Mouse (Mus musculus) midbrain, embryonic 11.5 days (tissue): Measurements from ENCODE around the gene Clic6. TPM values are rescaled to one million over a fixed set of nuclear protein-coding genes. Genes with fewer than 3 reads are reported as not detected.

ENCODE experiments used
- ATAC-seq: fragments of 200-750 bp; cut with Nextera tagmentation; 2 replicates; pipeline ENCODE4 v1.8.0; 2017; ENCODE audit warnings: moderate TSS enrichment, moderate library complexity; ENCODE audit not compliant: low FRiP score
- DNase-seq: peaks from one replicate; pipeline ENCODE4 v3.0.0; 2015; ENCODE audit warnings: low spot score; ENCODE audit errors: missing footprints
- H3K27ac ChIP-seq: fragments of 300-500 bp; sonication (generic); 2 replicates; pipeline ENCODE4 v1.5.1; 2014; ENCODE audit warnings: low read depth, low read length
- H3K27me3 ChIP-seq: fragments of 300-500 bp; sonication (generic); 2 replicates; pipeline ENCODE4 v1.6.1; 2014; ENCODE audit warnings: mild to moderate bottlenecking, low read length, moderate library complexity, mixed read lengths; ENCODE audit not compliant: control insufficient read depth, insufficient read depth
- H3K36me3 ChIP-seq: fragments of 300-500 bp; sonication (generic); 2 replicates; pipeline ENCODE4 v1.6.1; 2014; ENCODE audit warnings: mild to moderate bottlenecking, low read length, moderate library complexity, mixed read lengths; ENCODE audit not compliant: control insufficient read depth, insufficient read depth
- H3K4me1 ChIP-seq: fragments of 300-500 bp; sonication (generic); 2 replicates; pipeline ENCODE4 v1.6.1; 2014; ENCODE audit warnings: low read length; ENCODE audit not compliant: control insufficient read depth, insufficient read depth
- H3K4me2 ChIP-seq: fragments of 300-500 bp; sonication (generic); 2 replicates; pipeline ENCODE4 v1.6.1; 2014; ENCODE audit warnings: mild to moderate bottlenecking, moderate library complexity
- H3K4me3 ChIP-seq: fragments of 300-500 bp; sonication (generic); 2 replicates; pipeline ENCODE4 v1.5.1; 2014; ENCODE audit warnings: low read depth, low read length
- H3K9ac ChIP-seq: fragments of 300-500 bp; sonication (generic); 2 replicates; pipeline ENCODE4 v1.6.1; 2014; ENCODE audit warnings: low read length
- H3K9me3 ChIP-seq: fragments of 300-500 bp; sonication (generic); 2 replicates; pipeline ENCODE4 v1.6.1; 2016; ENCODE audit warnings: low read length; ENCODE audit not compliant: control insufficient read depth
- WGBS: fragments of 180-500 bp; shearing (Covaris S2); extraction: QIAGEN DNeasy Blood & Tissue Kit; methylation state at CpG from one replicate; pipeline ENCODE4 v1.1.7; 2014; 5-methylcytosine and 5-hydroxymethylcytosine counted together
- polyA plus RNA-seq: library from polyadenylated mRNA; unstranded; fragments of >200 nt; fragmentation: Nextera tagmentation; extraction: Ambion mirVana; gene quantifications from 2 replicates; pipeline ENCODE4 v1.2.1, GENCODE M21; 2014

The Clic6 gene
- 0.47 and 0.72 TPM in 2 replicates for polyA plus RNA-seq

DNA sequence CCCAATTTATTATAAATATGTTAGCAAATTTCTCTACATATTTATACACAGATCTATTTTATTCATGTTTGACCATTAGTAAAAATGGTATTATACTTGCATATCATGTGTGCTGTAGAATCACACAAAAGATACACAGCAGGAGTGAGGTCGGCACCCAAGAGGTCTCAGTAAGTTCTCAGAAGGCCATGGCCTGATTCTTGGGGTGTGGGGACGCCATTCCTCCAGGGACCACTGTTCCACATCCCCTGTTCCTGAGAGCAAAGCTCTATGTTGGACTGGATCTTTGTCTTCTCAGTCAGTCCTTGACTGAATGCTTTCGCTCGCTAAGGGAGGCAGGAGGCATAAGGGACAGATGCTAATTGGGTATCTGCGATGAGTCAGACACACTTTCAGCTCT, at the start of gene Clic6:
Gene Clic6, plus strand, starts transcription at position 301 of the 400 bp plus-strand sequence.
- no peak within 1 kb of the TSS for H3K4me2 ChIP-seq
- DNase-seq (no peak), ATAC-seq (no peak)
- H3K27ac ChIP-seq: no peak within 1 kb of the TSS
- no peaks in the 10 kb centered on the region for H3K9me3 ChIP-seq
- no peaks in the 10 kb centered on the region for H3K36me3 ChIP-seq
- no peak within 1 kb of the TSS for H3K9ac ChIP-seq
- no peaks in the 10 kb centered on the region for H3K4me1 ChIP-seq
- H3K27me3 ChIP-seq: no peaks in the 10 kb centered on the region
- 90% methylated on average over 5 of the region's 5 CpGs for WGBS
- H3K4me3 ChIP-seq: no peak within 1 kb of the TSS

DNA sequence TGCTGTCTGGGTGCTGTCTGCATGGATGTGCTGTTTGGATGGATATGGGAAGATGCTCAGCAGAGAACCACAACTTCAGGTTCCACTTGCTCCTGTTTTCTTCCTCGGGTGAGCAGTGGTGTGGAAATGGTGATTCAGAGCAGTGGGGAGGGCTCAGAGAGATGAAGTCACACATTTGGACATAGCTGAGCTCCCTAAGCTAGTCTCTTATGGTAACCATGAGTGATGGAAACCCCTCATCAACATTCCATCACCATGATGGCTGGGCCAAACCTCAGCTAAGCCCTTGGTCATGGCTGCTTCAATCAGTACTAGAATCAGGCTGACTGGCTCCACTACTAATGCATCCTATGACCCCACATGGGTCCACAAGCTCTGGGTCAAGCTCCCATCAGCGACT, 45.8 kb upstream of the Clic6 start:
- WGBS: 69% methylated on average over 2 of the region's 2 CpGs
- H3K4me3 ChIP-seq: no peak overlapping the region
- H3K4me1 ChIP-seq: peaks cover 10% of the 10 kb centered on the region
- DNase-seq (no peak), ATAC-seq (no peak)
- no peaks in the 10 kb centered on the region for H3K9me3 ChIP-seq
- H3K27ac ChIP-seq: no peak overlapping the region
- H3K4me2 ChIP-seq: no peak overlapping the region
- no peaks in the 10 kb centered on the region for H3K27me3 ChIP-seq
- no peaks in the 10 kb centered on the region for H3K36me3 ChIP-seq
- H3K9ac ChIP-seq: no peak overlapping the region

- H3K9ac ChIP-seq: no peak overlapping the region
- H3K27me3 ChIP-seq: no peaks in the 10 kb centered on the region
- ATAC-seq (no peak), DNase-seq (no peak)
- H3K4me1 ChIP-seq: peaks cover 10% of the 10 kb centered on the region
- H3K27ac ChIP-seq: no peak overlapping the region
- no peak overlapping the region for H3K4me3 ChIP-seq
- H3K36me3 ChIP-seq: no peaks in the 10 kb centered on the region
- H3K9me3 ChIP-seq: no peaks in the 10 kb centered on the region
- WGBS: 85% methylated on average over 8 of the region's 8 CpGs
- H3K4me2 ChIP-seq: no peak overlapping the region
Observed at GRCm38 (mm10) chr16:92440229-92440628, 45.3 kb upstream of the Clic6 start.

DNA sequence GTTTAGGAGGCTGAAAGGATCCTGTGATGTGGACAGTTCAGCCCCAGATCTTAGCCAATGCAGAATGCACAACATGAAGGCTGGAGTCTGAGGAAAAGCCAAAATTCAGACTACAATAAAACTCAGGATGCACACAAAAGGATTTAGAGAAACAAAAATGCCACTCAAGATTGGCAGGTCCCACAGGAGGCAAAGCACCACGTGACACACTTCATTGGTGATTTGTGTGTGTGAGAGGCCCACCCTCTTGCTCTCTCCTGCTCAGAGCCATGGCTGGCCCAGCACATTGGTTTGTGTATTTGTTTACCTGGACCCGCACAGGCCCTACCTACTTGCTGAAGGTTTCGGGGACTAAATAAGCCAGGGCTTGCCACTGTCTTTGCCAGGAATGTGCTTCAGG, 44.3 kb upstream of the Clic6 start:
- ATAC-seq: no peak
- Histone ChIP-seq H3K36me3 (no peaks in the 10 kb centered on the region), H3K4me2 (no peak overlapping the region), H3K9ac (no peak overlapping the region), H3K27ac (no peak overlapping the region), H3K27me3 (no peaks in the 10 kb centered on the region), H3K4me1 (peaks cover 10% of the 10 kb centered on the region), H3K9me3 (no peaks in the 10 kb centered on the region), H3K4me3 (no peak overlapping the region)
- DNase-seq: no peak
- 72% methylated on average over 3 of the region's 3 CpGs for WGBS

DNA sequence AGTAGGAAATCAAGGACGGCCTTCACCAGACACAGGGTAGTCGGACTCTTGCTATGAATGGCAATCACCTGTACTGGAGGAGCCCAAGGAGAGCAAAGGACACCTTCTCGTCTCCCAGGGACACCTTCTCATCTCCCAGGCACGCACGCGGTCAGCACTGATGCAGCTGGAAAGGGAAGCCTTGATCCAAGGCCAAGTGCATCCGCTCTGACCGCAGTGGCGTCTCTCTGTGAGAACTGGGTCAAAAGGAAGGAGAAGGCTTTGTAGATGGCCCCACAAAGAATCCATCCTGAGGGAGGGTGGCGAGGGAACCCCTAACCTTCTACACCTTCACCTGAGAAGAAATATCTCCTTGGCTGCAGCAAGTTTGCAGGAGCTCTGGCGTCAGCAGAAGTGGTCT, 43.4 kb upstream of the Clic6 start:
- H3K9ac ChIP-seq: no peak overlapping the region
- DNase-seq (no peak), ATAC-seq (no peak)
- no peak overlapping the region for H3K4me3 ChIP-seq
- H3K4me1 ChIP-seq: peaks cover 10% of the 10 kb centered on the region
- no peaks in the 10 kb centered on the region for H3K27me3 ChIP-seq
- WGBS: 90% methylated on average over 11 of the region's 11 CpGs
- H3K9me3 ChIP-seq: no peaks in the 10 kb centered on the region
- H3K36me3 ChIP-seq: no peaks in the 10 kb centered on the region
- H3K4me2 ChIP-seq: no peak overlapping the region
- no peak overlapping the region for H3K27ac ChIP-seq

GRCm38 (mm10) chr16:92442946-92443345, 42.6 kb upstream of the Clic6 start:
- no peak for DNase-seq
- Histone ChIP-seq H3K4me1 (peaks cover 7% of the 10 kb centered on the region), H3K9me3 (no peaks in the 10 kb centered on the region), H3K9ac (no peak overlapping the region), H3K36me3 (no peaks in the 10 kb centered on the region), H3K4me2 (no peak overlapping the region), H3K4me3 (no peak overlapping the region), H3K27ac (no peak overlapping the region), H3K27me3 (no peaks in the 10 kb centered on the region)
- 94% methylated on average over 4 of the region's 4 CpGs for WGBS
- ATAC-seq: no peak

DNA sequence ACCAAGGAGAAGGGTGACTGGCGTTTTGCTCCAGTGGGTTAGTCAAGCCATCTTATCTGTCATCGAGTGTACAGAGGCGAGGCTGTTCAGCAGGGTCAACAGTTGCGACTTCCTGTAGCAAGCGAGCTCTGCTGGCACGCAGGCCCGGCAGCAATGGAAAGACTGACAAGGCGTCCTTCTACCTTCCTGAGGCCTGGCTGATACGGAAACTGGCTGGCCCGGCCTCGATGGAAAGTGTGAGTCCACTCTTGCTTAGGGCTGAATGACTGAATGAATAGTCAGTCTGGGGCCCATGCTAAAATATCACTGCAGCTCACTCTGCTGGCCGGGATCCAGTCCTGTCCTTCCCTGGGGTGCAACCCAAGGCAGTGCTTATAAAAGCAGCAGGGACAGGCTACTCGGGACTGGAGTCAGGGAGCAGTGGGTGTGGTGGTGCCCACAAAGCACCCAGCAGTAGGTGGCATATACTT, 41.9 kb upstream of the Clic6 start:
- H3K9me3 ChIP-seq: no peaks in the 10 kb centered on the region
- H3K9ac ChIP-seq: no peak overlapping the region
- no peak overlapping the region for H3K4me3 ChIP-seq
- no peaks in the 10 kb centered on the region for H3K36me3 ChIP-seq
- H3K4me2 ChIP-seq: no peak overlapping the region
- no peak overlapping the region for H3K27ac ChIP-seq
- DNase-seq: no peak
- 76% methylated on average over 13 of the region's 13 CpGs for WGBS
- H3K4me1 ChIP-seq: peaks cover 6% of the 10 kb centered on the region
- H3K27me3 ChIP-seq: no peaks in the 10 kb centered on the region
- ATAC-seq: no peak

- no peak overlapping the region for H3K27ac ChIP-seq
- ATAC-seq (no peak), DNase-seq (peak; percentile 86)
- no peaks in the 10 kb centered on the region for H3K9me3 ChIP-seq
- WGBS: 66% methylated on average over 10 of the region's 10 CpGs
- H3K4me2 ChIP-seq: no peak overlapping the region
- H3K36me3 ChIP-seq: no peaks in the 10 kb centered on the region
- H3K4me1 ChIP-seq: peaks cover 5% of the 10 kb centered on the region
- H3K27me3 ChIP-seq: no peaks in the 10 kb centered on the region
- no peak overlapping the region for H3K9ac ChIP-seq
- no peak overlapping the region for H3K4me3 ChIP-seq
Observed at GRCm38 (mm10) chr16:92445377-92445776, 40.2 kb upstream of the Clic6 start.

DNA sequence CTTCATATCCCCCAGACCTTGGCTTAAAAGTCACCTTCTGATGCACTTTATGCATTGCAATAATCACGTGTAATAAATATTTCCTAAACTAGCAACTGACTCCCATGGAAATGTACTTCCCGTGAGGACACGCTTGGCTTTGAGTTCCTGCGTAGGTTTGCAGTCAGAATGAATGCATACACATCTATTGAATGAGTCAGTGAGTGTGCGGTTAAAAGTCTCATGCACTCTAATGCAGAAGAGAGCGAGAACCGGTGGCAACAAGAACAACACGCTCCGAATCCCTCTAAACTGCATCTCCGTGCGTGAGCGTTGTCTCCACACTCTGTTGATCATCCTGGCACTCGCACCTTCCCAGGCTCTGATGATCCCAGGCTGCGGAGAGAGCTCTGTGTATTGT, 36.5 kb upstream of the Clic6 start:
- Histone ChIP-seq H3K27me3 (no peaks in the 10 kb centered on the region), H3K27ac (no peak overlapping the region), H3K9me3 (no peaks in the 10 kb centered on the region), H3K4me2 (no peak overlapping the region), H3K4me3 (no peak overlapping the region), H3K36me3 (no peaks in the 10 kb centered on the region), H3K4me1 (no peaks in the 10 kb centered on the region), H3K9ac (no peak overlapping the region)
- WGBS: 95% methylated on average over 14 of the region's 14 CpGs
- ATAC-seq (no peak), DNase-seq (no peak)

GRCm38 (mm10) chr16:92450331-92450730, 35.2 kb upstream of the Clic6 start:
- no peak overlapping the region for H3K27ac ChIP-seq
- no peak overlapping the region for H3K4me2 ChIP-seq
- H3K36me3 ChIP-seq: no peaks in the 10 kb centered on the region
- no peaks in the 10 kb centered on the region for H3K27me3 ChIP-seq
- 91% methylated on average over 8 of the region's 8 CpGs for whole genome bisulfite sequencing
- H3K9me3 ChIP-seq: no peaks in the 10 kb centered on the region
- ATAC-seq (0 out of 2 replicates have a peak, but pooled peaks have one; percentile 19), DNase-seq (no peak)
- H3K4me1 ChIP-seq: no peaks in the 10 kb centered on the region
- no peak overlapping the region for H3K4me3 ChIP-seq
- H3K9ac ChIP-seq: no peak overlapping the region
